Mouse (Mus musculus) heart, embryonic 14.5 days (tissue): ENCODE measurements at regions not wholly inside any gene's neighbourhood (a gene's known extent, or its start where the extent isn't known, plus 50 kb on each side); places are given as distances from the start of the nearest gene placed in this dataset.

Experiments used
- ATAC-seq: fragments of 200-750 bp; cut with Nextera tagmentation; 2 replicates; pipeline ENCODE4 v1.8.0; 2017; ENCODE audit warnings: low read depth, moderate TSS enrichment; ENCODE audit not compliant: insufficient number of reproducible peaks, insufficient read depth, low FRiP score
- H3K27ac ChIP-seq, 2 experiments: fragments of 200-500 bp in 1 of 2; fragments of 300-500 bp in 1 of 2; sonication (generic) in 1 of 2; replicated peaks in 1 of 2; 2 replicates each; pipeline ENCODE4 v1.5.1; 2012 to 2014; ENCODE audit warnings: low read depth in 2 of 2, low read length in 2 of 2, control low read depth in 1 of 2, mild to moderate bottlenecking in 1 of 2, mixed read lengths in 1 of 2; ENCODE audit not compliant: control insufficient read depth in 1 of 2, insufficient read depth in 1 of 2
- H3K27me3 ChIP-seq: fragments of 300-500 bp; sonication (generic); 2 replicates; pipeline ENCODE4 v1.6.1; 2014; ENCODE audit warnings: mild to moderate bottlenecking, low read length, control low read depth; ENCODE audit not compliant: control insufficient read depth, insufficient read depth
- H3K36me3 ChIP-seq: fragments of 300-500 bp; sonication (generic); 2 replicates; pipeline ENCODE4 v1.6.1; 2014; ENCODE audit warnings: mild to moderate bottlenecking, control low read depth, low read length, mixed read lengths; ENCODE audit not compliant: control insufficient read depth, insufficient read depth
- H3K4me1 ChIP-seq, 2 experiments: fragments of 200-500 bp in 1 of 2; fragments of 300-500 bp in 1 of 2; sonication (generic) in 1 of 2; 2 replicates each; pipeline ENCODE4 v1.6.1; 2012 to 2014; ENCODE audit warnings: low read length in 2 of 2, control low read depth in 1 of 2, mixed read lengths in 1 of 2; ENCODE audit not compliant: control insufficient read depth in 2 of 2, insufficient read depth in 2 of 2
- H3K4me2 ChIP-seq: fragments of 300-500 bp; sonication (generic); 2 replicates; pipeline ENCODE4 v1.6.1; 2014; ENCODE audit warnings: mild to moderate bottlenecking, low read length
- H3K4me3 ChIP-seq, 2 experiments: fragments of 200-500 bp in 1 of 2; fragments of 300-500 bp in 1 of 2; sonication (generic) in 1 of 2; 2 replicates each; pipeline ENCODE4 v1.5.1; 2012 to 2014; ENCODE audit warnings: low read length in 2 of 2, mild to moderate bottlenecking in 2 of 2, control low read depth in 1 of 2, low read depth in 1 of 2, moderate library complexity in 1 of 2; ENCODE audit not compliant: control insufficient read depth in 1 of 2, insufficient read depth in 1 of 2
- H3K9ac ChIP-seq: fragments of 300-500 bp; sonication (generic); 2 replicates; pipeline ENCODE4 v1.6.1; 2014; ENCODE audit warnings: mild to moderate bottlenecking, low read length
- H3K9me3 ChIP-seq: fragments of 300-500 bp; sonication (generic); 2 replicates; pipeline ENCODE4 v1.6.1; 2016; ENCODE audit warnings: low read length, control low read depth; ENCODE audit not compliant: control insufficient read depth
- WGBS: fragments of 180-500 bp; shearing (Covaris S2); extraction: QIAGEN DNeasy Blood & Tissue Kit; methylation state at CpG from one replicate; pipeline ENCODE4 v1.1.7; 2014; 5-methylcytosine and 5-hydroxymethylcytosine counted together

DNA sequence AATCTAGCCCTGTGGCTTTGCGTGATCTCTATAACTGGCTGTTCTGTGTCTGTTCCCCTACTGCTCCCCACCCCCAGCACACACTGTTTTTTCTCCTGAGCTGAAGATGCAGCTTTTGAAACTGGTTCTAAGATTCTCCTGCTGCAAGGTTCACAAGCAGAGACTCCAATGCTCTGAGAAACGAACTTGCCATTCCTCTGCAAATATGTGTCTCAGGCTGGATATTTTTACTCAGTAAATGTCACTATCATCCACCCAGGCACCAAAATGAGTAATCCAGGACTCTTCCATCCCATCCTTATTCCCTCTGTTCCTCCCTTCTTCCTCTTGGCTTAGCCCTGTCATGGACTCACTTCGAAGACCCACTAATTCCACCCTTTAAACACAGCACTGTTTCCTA is 943.9 kb upstream of the Fam160b2 start:
- no peak overlapping the region for H3K9ac ChIP-seq
- no peaks in the 10 kb centered on the region for H3K9me3 ChIP-seq
- H3K4me1 ChIP-seq = no peaks in the 10 kb centered on the region
- H3K27ac ChIP-seq = no peak overlapping the region
- no peak overlapping the region for H3K4me2 ChIP-seq
- H3K4me3 ChIP-seq = no peak overlapping the region
- H3K36me3 ChIP-seq = no peaks in the 10 kb centered on the region
- no peaks in the 10 kb centered on the region for H3K27me3 ChIP-seq
- 74% methylated on average over 3 of the region's 3 CpGs for WGBS
- ATAC-seq = no peak

GRCm38 (mm10) chr14:71532074-71532659 is 932.5 kb upstream of the Fam160b2 start:
- H3K4me1 ChIP-seq = peaks cover 14 to 18% of the 10 kb centered on the region in 2 experiments
- ATAC-seq = peak; percentile 64; the same call in 1 of the 2 replicates
- peak overlapping the region; percentile 28; the same call in 1 of the 2 replicates for H3K9ac ChIP-seq
- H3K27me3 ChIP-seq = no peaks in the 10 kb centered on the region
- no peaks in the 10 kb centered on the region for H3K36me3 ChIP-seq
- H3K9me3 ChIP-seq = no peaks in the 10 kb centered on the region
- WGBS = 6% methylated on average over 11 of the region's 11 CpGs
- peak overlapping the region; percentile 78 to 80 for H3K27ac ChIP-seq
- H3K4me2 ChIP-seq = peak overlapping the region; percentile 57
- H3K4me3 ChIP-seq = peak overlapping the region; percentile 9 to 14; a peak in 1 of 4 replicates

DNA sequence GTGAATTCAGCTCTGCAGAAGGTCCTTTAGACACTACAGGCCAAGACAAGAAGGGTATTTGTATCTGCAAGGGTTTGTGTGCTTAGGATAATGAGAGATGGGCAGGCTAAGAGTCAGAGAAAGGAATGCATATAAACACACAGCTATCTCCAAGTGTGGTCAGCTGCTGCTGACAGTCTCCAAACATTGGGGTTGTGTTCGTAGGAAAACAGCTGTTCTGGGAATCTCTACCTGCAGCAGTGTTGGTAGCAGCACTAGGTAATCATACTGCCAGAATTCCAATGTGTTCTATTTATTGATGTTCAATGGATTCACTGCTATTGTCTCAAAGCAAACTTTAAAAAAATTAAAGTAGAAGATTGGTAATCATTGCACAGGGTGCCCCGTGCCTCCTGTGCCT is 931.7 kb upstream of the Fam160b2 start:
- H3K27ac ChIP-seq = peak overlapping the region in 1 of 2 experiments; percentile 80; a peak in 2 of 4 replicates
- H3K4me2 ChIP-seq = no peak overlapping the region
- H3K9ac ChIP-seq = no peak overlapping the region
- ATAC-seq = no peak
- 58% methylated on average over 2 of the region's 2 CpGs for WGBS
- no peak overlapping the region for H3K4me3 ChIP-seq
- no peaks in the 10 kb centered on the region for H3K27me3 ChIP-seq
- H3K36me3 ChIP-seq = no peaks in the 10 kb centered on the region
- peaks cover 14 to 18% of the 10 kb centered on the region in 2 experiments for H3K4me1 ChIP-seq
- no peaks in the 10 kb centered on the region for H3K9me3 ChIP-seq

DNA sequence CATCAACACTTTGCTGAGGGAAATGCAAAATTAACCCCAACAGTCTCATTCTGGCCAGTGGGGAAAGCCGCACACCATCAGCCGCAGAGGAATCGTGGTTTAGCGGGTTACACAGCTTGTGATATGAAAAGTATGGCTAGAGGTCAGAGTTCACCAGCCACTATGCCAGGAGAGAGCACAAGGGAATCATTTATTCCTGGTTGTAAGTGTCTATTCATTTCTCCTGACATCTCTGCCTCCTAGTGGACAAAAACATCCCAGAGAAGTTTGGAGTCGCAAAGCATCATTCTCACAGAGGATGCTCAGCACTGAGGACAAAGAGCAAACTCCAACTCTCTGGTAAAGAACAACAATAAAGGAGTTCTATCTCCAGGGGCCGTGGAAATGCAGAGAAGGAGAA is 930.8 kb upstream of the Fam160b2 start:
- H3K27me3 ChIP-seq = no peaks in the 10 kb centered on the region
- WGBS = 74% methylated on average over 6 of the region's 6 CpGs
- H3K9ac ChIP-seq = no peak overlapping the region
- no peaks in the 10 kb centered on the region for H3K9me3 ChIP-seq
- peaks cover 14 to 18% of the 10 kb centered on the region in 2 experiments for H3K4me1 ChIP-seq
- H3K4me2 ChIP-seq = no peak overlapping the region
- H3K4me3 ChIP-seq = no peak overlapping the region
- no peak overlapping the region for H3K27ac ChIP-seq
- ATAC-seq = no peak
- H3K36me3 ChIP-seq = no peaks in the 10 kb centered on the region

GRCm38 (mm10) chr14:71518541-71518940 is 918.9 kb upstream of the Fam160b2 start:
- Histone ChIP-seq H3K4me1 (no peaks in the 10 kb centered on the region), H3K9ac (no peak overlapping the region), H3K4me3 (no peak overlapping the region), H3K9me3 (no peaks in the 10 kb centered on the region), H3K4me2 (no peak overlapping the region), H3K36me3 (no peaks in the 10 kb centered on the region), H3K27ac (no peak overlapping the region), H3K27me3 (no peaks in the 10 kb centered on the region)
- 33% methylated on average over 2 of the region's 2 CpGs for WGBS
- no peak for ATAC-seq

GRCm38 (mm10) chr14:71500851-71501250 is 901.2 kb upstream of the Fam160b2 start:
- H3K36me3 ChIP-seq = no peaks in the 10 kb centered on the region
- H3K9me3 ChIP-seq = no peaks in the 10 kb centered on the region
- no peak overlapping the region for H3K4me2 ChIP-seq
- H3K27ac ChIP-seq = no peak overlapping the region
- 86% methylated on average over 1 of the region's 1 CpGs for WGBS
- ATAC-seq = no peak
- no peaks in the 10 kb centered on the region for H3K27me3 ChIP-seq
- H3K9ac ChIP-seq = no peak overlapping the region
- H3K4me3 ChIP-seq = no peak overlapping the region
- H3K4me1 ChIP-seq = no peaks in the 10 kb centered on the region

- Histone ChIP-seq H3K27me3 (no peaks in the 10 kb centered on the region), H3K27ac (no peak overlapping the region), H3K4me2 (no peak overlapping the region), H3K36me3 (no peaks in the 10 kb centered on the region), H3K4me1 (peaks cover 0 to 2% of the 10 kb centered on the region in 2 experiments; a peak in 1 of 4 replicates), H3K9ac (no peak overlapping the region), H3K4me3 (no peak overlapping the region), H3K9me3 (no peaks in the 10 kb centered on the region)
- no peak for ATAC-seq
- WGBS = 78% methylated on average over 7 of the region's 7 CpGs
Measured at GRCm38 (mm10) chr14:71491201-71491600, 891.6 kb upstream of the Fam160b2 start.
